Mouse (Mus musculus) lung, adult 18-20 months (tissue): ENCODE results near the gene 2900011O08Rik.

ENCODE experiments used
- DNase-seq, 2 experiments: peaks; one replicate each; pipeline ENCODE4 v3.0.0; 2022; ENCODE audit warnings: mixed read lengths in 2 of 2

The 2900011O08Rik gene

GRCm38 (mm10) chr16:14143298-14143697 lies 156.9 kb downstream of the 2900011O08Rik start:
- DNase-seq: no peak

- no peak for DNase-seq
These were observed 161.3 kb downstream of the 2900011O08Rik start for GRCm38 (mm10) chr16:14147712-14148111.
